Mouse (Mus musculus) stomach, embryonic 15.5 days (tissue): ENCODE data around the gene Prss30. TPM values are rescaled to one million over a fixed set of nuclear protein-coding genes. Genes with fewer than 3 reads are reported as not detected.
A peak's percentile ranks its signal among the peaks of the same experiment; 100 is the strongest.

ENCODE experiments used
- ATAC-seq: fragments of 200-750 bp; cut with Nextera tagmentation; 2 replicates; pipeline ENCODE4 v1.8.0; 2017; ENCODE audit warnings: low read depth, moderate number of reproducible peaks, moderate TSS enrichment; ENCODE audit not compliant: insufficient read depth, low FRiP score
- H3K27ac ChIP-seq: fragments of 300-500 bp; sonication (generic); 2 replicates; pipeline ENCODE4 v1.5.1; 2015; ENCODE audit warnings: mild to moderate bottlenecking, inconsistent platforms
- H3K27me3 ChIP-seq: fragments of 300-500 bp; sonication (generic); replicated peaks from 2 replicates; pipeline ENCODE4 v1.6.1; 2015; ENCODE audit warnings: inconsistent platforms
- H3K36me3 ChIP-seq: fragments of 300-500 bp; sonication (generic); 2 replicates; pipeline ENCODE4 v1.6.1; 2015; ENCODE audit warnings: inconsistent platforms
- H3K4me1 ChIP-seq: fragments of 300-500 bp; sonication (generic); 2 replicates; pipeline ENCODE4 v1.6.1; 2015; ENCODE audit warnings: inconsistent platforms
- H3K4me2 ChIP-seq: fragments of 300-500 bp; sonication (generic); 2 replicates; pipeline ENCODE4 v1.6.1; 2015; ENCODE audit warnings: mild to moderate bottlenecking, inconsistent platforms
- H3K4me3 ChIP-seq: fragments of 300-500 bp; sonication (generic); replicated peaks from 2 replicates; pipeline ENCODE4 v1.5.1; 2015; ENCODE audit warnings: inconsistent platforms
- H3K9ac ChIP-seq: fragments of 300-500 bp; sonication (generic); 2 replicates; pipeline ENCODE4 v1.6.1; 2015; ENCODE audit warnings: inconsistent platforms
- H3K9me3 ChIP-seq: fragments of 300-500 bp; sonication (generic); 2 replicates; pipeline ENCODE4 v1.6.1; 2016; ENCODE audit warnings: inconsistent platforms
- WGBS: fragments of 180-500 bp; shearing (Covaris S2); methylation state at CpG from one replicate; pipeline ENCODE4 v1.1.7; 2015; 5-methylcytosine and 5-hydroxymethylcytosine counted together
- polyA plus RNA-seq: library from polyadenylated mRNA; unstranded; fragments of >200 nt; fragmentation: Nextera tagmentation; extraction: Ambion mirVana; gene quantifications from 2 replicates; pipeline ENCODE4 v1.2.1, GENCODE M21; 2015

The Prss30 gene
- polyA plus RNA-seq, 1 experiment from 2014 or later: 0.45 TPM

DNA sequence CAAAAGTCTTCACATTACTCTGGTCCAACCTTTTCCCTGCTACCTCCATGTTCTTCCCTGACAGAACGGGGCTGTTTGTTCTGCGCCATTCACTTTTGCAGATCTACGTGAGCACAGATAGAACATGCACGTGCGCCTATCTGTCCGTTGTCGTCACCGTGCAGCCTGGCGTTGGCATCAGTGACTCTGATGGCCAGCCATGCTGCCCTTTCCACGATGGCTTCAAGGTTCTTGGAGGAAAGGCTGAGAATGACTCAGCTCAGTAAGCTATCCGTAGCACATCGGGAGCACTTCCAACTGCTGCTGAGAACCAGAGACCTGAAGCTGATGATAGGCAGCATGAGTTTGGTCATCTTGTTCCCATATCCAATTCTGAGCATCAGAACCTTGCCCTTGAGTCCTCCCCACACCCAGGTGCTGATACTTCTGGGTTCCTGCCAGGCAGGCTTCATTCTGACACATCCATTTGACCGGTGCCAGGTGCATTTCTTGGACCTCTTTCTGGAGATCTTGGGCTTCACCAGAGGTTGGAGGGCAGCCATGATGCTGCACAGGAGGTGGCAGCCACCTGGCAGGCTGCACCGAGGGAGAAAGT lies 23.8 kb upstream of the Prss30 start:
- Histone ChIP-seq H3K36me3 (no peaks in the 10 kb centered on the region), H3K27me3 (no peaks in the 10 kb centered on the region), H3K4me1 (no peaks in the 10 kb centered on the region), H3K9me3 (no peaks in the 10 kb centered on the region), H3K4me2 (no peak overlapping the region), H3K27ac (no peak overlapping the region), H3K9ac (no peak overlapping the region), H3K4me3 (no peak overlapping the region)
- ATAC-seq: no peak
- WGBS: 88% methylated on average over 14 of the region's 14 CpGs

DNA sequence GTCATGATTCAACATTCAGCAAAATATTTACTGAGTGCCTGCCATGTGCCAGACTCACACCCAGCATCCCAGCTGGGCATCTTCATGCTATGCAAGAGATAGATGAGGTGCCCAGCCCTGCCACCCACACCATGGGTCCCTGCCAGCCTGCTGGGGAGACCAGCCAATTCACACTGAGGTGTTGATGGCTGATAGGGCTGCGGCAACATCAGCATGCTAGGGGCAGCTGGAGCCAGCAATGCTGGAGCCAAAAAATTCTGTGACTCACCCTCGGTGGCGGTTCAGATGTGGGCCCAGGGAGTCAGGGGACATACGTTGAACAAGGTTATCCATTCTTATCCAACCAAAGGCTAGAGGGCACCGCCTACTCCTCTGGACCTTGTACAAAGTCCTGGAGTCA lies 20.0 kb upstream of the Prss30 start:
- Histone ChIP-seq H3K9ac (no peak overlapping the region), H3K4me2 (no peak overlapping the region), H3K4me3 (no peak overlapping the region), H3K4me1 (no peaks in the 10 kb centered on the region), H3K27me3 (no peaks in the 10 kb centered on the region), H3K36me3 (no peaks in the 10 kb centered on the region), H3K9me3 (no peaks in the 10 kb centered on the region), H3K27ac (no peak overlapping the region)
- ATAC-seq: no peak
- WGBS: 35% methylated on average over 5 of the region's 5 CpGs

DNA sequence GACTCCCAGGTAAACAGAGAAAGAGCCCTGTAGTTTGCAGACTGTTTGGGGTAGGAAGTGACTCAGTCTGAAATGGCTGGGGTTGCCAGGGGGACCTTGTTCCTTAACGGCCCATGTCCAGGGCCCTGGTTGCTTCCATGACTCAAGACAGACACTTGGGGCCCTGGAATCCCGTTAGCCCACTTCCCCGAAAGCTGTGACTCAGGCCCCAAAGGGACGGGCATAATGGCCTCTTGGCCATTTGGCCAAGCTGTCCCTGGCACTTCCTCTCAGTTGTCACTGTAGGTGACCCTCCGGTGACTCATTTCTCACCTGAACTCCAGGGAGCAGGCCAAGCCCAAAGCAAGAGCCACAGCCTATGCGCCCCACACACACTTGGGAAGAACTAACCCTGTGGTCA lies 18.0 kb upstream of the Prss30 start:
- Histone ChIP-seq H3K9me3 (no peaks in the 10 kb centered on the region), H3K4me2 (no peak overlapping the region), H3K4me1 (peaks cover 8% of the 10 kb centered on the region; the same call in 1 of the 2 replicates), H3K4me3 (no peak overlapping the region), H3K9ac (no peak overlapping the region), H3K36me3 (no peaks in the 10 kb centered on the region), H3K27ac (no peak overlapping the region), H3K27me3 (no peaks in the 10 kb centered on the region)
- WGBS: 53% methylated on average over 6 of the region's 6 CpGs
- ATAC-seq: no peak

DNA sequence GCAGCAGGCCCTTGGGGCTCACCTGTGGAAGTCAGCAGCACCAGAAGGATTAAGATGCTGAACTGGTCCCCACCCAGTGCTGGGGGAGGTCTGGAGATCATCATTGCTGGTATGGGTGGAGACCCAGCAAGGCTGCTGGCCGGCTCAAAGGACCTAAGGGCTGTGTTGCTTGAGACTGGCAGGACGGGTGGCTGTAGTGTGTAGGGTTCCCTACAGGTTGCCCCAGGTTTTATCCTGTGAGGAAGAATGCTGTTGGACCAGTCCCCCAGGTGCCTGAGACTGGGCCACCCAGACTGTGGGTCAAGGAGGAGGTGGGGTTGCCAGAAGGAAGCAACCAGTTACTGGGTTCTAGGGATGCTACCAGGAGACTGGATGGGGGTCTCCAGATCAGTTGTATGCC lies 17.5 kb upstream of the Prss30 start, which contains the start of gene Prss22:
Prss22 (minus strand) TSS at position 200 of the 400 bp plus-strand sequence.
- H3K9me3 ChIP-seq: no peaks in the 10 kb centered on the region
- no peak within 1 kb of the TSS for H3K9ac ChIP-seq
- 0 out of 2 replicates have a peak within 1 kb of the TSS, but pooled peaks have one; percentile 5 for H3K4me3 ChIP-seq
- H3K27me3 ChIP-seq: no peaks in the 10 kb centered on the region
- WGBS: 51% methylated on average over 2 of the region's 2 CpGs
- no peaks in the 10 kb centered on the region for H3K36me3 ChIP-seq
- 0 out of 2 replicates have a peak within 1 kb of the TSS, but pooled peaks have one; percentile 11 for H3K27ac ChIP-seq
- H3K4me2 ChIP-seq: peak within 1 kb of the TSS; percentile 3; the same call in 1 of the 2 replicates
- peaks cover 13% of the 10 kb centered on the region for H3K4me1 ChIP-seq
- peak; percentile 42; the same call in 1 of the 2 replicates for ATAC-seq

DNA sequence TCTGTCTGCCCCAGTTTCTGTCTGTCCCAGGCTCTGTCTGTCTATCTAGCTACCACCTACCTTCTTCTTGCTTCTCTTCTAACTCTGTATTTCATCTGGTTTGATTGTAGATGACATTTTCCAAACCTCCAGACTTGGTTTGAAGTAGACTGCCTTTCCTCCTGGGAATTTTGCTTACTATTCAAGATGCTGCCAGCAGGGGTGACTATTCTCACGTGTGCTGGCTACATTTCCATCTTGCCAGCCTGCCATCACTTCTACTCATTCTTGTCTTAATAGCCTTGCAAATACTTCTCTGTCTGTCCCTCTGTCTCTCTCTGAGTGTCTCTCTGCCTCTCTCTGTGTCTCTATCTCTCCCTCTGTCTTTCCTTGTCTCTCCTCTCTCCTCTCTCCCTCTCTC lies 15.1 kb upstream of the Prss30 start:
- no peaks in the 10 kb centered on the region for H3K9me3 ChIP-seq
- H3K9ac ChIP-seq: no peak overlapping the region
- 50% methylated on average over 1 of the region's 1 CpGs for whole genome bisulfite sequencing
- H3K4me1 ChIP-seq: peaks cover 13% of the 10 kb centered on the region
- H3K27me3 ChIP-seq: no peaks in the 10 kb centered on the region
- H3K4me2 ChIP-seq: no peak overlapping the region
- no peaks in the 10 kb centered on the region for H3K36me3 ChIP-seq
- no peak overlapping the region for H3K27ac ChIP-seq
- no peak for ATAC-seq
- no peak overlapping the region for H3K4me3 ChIP-seq

DNA sequence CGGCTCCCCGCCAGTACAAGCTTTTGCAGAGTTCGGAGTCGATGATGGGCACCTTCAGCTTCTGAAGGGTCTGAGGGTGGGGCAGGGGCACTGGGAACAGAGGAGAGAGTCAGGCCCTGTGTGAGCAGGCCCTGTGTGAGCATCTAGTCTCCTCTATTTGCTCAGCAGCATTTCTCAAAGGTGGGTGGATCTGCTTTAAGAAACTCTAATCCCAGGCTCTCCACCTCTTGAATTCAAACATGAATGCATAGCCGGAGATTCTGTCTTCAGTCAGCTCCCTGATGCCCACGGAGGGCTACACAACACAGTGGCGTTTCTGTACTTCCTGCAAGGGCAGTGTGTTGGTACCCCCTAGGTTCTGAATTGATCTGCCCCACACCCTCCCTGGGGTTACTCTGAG lies 14.3 kb upstream of the Prss30 start:
- no peak for ATAC-seq
- WGBS: 75% methylated on average over 7 of the region's 7 CpGs
- no peak overlapping the region for H3K9ac ChIP-seq
- peaks cover 13% of the 10 kb centered on the region for H3K4me1 ChIP-seq
- no peaks in the 10 kb centered on the region for H3K36me3 ChIP-seq
- H3K27me3 ChIP-seq: no peaks in the 10 kb centered on the region
- no peak overlapping the region for H3K4me2 ChIP-seq
- no peaks in the 10 kb centered on the region for H3K9me3 ChIP-seq
- no peak overlapping the region for H3K4me3 ChIP-seq
- H3K27ac ChIP-seq: no peak overlapping the region

DNA sequence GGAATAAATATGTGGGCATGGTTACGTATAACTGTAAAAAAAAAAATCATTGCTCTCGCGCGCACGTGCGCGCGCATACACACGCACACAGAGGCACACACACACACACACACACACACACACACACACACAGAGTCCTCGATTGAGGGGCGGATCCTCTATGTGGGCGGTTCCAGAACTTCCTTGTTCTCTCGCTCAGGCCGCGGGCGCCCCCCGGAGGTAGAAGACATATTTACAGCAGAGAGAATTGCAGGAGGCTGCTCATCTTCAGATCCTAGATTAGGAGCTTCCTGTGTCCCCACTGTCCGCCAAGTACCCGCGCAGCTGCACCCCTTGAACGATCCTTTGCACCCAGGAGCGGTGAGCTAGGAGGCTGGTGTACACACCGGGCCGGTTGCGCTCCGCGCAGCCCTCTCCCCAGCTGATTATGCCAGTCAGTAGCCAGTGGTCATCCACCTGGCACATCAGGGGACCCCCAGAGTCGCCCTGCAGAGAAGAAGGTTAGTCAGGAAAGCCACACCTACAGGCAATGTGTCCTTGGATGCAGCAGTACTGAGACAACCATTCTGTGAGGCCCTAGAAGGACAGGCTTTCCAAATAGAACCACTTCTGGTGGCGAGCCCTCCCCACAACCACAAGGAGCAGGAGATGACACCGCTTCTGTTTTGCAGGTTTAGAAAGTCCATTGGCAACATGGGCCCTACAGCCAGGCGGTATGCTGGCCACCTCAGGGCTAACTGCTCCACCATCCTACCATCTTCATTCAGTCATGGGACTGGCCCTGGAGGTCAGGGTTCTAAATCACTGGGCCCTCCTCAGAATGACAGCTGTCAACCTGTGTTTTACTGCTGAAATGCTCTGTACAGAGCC lies 13.4 kb upstream of the Prss30 start:
- Histone ChIP-seq H3K27me3 (no peaks in the 10 kb centered on the region), H3K27ac (no peak overlapping the region), H3K4me3 (peak overlapping the region; percentile 28), H3K4me1 (peaks cover 13% of the 10 kb centered on the region), H3K9ac (peak overlapping the region; percentile 29; the same call in 1 of the 2 replicates), H3K4me2 (peak overlapping the region; percentile 68), H3K36me3 (no peaks in the 10 kb centered on the region), H3K9me3 (no peaks in the 10 kb centered on the region)
- 12% methylated on average over 31 of the region's 31 CpGs for WGBS
- peak; percentile 73; the same call in 1 of the 2 replicates for ATAC-seq

DNA sequence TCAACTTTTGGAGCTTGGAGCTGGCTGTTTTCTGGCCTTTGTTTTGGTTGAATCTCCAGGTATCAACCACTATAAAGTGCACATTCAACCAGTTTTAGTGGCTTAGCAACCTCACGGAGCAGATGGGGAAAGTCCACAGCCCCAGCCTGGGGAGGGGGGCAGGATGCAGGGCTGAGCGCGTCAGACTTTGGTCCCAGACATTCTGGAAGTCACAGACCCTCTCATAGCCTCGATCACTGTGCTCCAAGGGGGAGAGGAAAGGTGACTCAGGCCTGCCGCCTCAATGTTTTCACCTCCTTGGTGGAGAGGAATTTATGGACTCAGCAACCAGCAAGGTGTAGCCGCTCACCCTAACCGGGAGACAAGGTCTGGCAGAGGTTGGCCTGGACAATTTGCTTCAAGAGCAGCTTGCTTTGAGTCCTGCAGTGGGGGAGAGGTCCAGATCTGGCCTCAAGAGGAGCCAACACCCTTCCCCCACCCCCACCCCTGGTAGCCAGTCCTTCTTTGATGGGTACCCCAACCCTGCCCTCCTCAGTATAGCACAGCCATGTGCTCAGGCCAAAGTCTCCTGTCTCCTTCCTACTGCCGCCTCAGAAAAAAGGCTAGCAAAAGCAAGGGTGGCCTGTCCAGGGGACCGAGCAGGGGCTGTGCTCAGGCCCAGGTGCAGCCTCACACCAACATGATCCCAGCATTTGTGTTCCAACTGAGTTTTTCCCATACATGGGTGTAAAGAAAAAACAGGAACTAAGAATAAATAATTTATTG lies 12.6 kb upstream of the Prss30 start:
- no peaks in the 10 kb centered on the region for H3K27me3 ChIP-seq
- H3K4me3 ChIP-seq: peak overlapping the region; percentile 13; the same call in 1 of the 2 replicates
- no peaks in the 10 kb centered on the region for H3K9me3 ChIP-seq
- H3K36me3 ChIP-seq: no peaks in the 10 kb centered on the region
- peaks cover 13% of the 10 kb centered on the region for H3K4me1 ChIP-seq
- peak; percentile 47; the same call in 1 of the 2 replicates for ATAC-seq
- peak overlapping the region; percentile 35 for H3K27ac ChIP-seq
- 59% methylated on average over 9 of the region's 9 CpGs for WGBS
- peak overlapping the region; percentile 68 for H3K4me2 ChIP-seq
- no peak overlapping the region for H3K9ac ChIP-seq

DNA sequence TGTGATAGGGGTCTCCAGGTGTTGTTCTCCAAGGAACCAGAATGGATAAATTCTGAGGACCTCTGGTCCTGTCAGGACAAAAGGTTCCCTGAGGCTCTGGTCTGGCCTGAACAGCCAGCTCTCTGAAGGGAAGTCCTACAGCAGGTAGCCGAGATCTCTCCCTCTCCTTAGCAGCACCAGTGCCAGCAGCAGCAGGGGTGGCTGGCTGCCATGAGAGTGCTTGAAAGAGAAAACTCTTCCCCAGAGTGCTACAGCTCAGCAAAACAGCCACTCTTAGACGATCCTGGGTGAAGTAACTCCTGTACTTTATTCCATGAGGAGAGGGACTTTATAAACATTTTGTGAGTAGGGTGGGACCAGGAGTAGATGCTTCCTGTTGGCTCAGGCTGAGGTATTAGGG lies 9.4 kb upstream of the Prss30 start:
- 35% methylated on average over 2 of the region's 2 CpGs for WGBS
- no peak overlapping the region for H3K4me3 ChIP-seq
- H3K36me3 ChIP-seq: no peaks in the 10 kb centered on the region
- H3K9me3 ChIP-seq: no peaks in the 10 kb centered on the region
- H3K27me3 ChIP-seq: no peaks in the 10 kb centered on the region
- no peak overlapping the region for H3K4me2 ChIP-seq
- H3K9ac ChIP-seq: no peak overlapping the region
- H3K27ac ChIP-seq: no peak overlapping the region
- ATAC-seq: no peak
- peaks cover 13% of the 10 kb centered on the region for H3K4me1 ChIP-seq

DNA sequence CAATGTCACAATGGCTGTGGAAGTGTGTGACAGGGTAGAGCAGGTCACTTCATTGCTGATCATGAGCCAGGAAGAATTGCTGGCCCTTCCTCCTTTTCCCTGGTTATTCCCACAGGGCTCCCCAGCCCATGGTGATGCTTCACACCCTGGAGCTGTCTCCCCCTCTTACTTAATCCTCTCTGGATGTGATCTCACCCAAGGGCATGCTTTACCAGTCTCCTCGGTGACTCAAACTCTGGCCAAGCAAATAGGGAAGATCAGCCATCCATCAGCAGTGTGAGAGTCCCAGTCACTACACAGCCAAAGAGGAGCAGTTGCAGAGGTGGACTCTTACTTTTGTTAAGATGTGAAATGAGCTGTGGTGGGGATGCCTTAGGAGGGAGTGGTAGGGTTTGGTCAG lies 4.6 kb upstream of the Prss30 start:
- ATAC-seq: no peak
- Histone ChIP-seq H3K36me3 (no peaks in the 10 kb centered on the region), H3K4me2 (no peak overlapping the region), H3K27me3 (no peaks in the 10 kb centered on the region), H3K9me3 (no peaks in the 10 kb centered on the region), H3K27ac (no peak overlapping the region), H3K4me3 (no peak overlapping the region), H3K9ac (no peak overlapping the region), H3K4me1 (0 out of 2 replicates have a peak, but pooled peaks cover 3% of the 10 kb centered on the region)
- WGBS: 78% methylated on average over 1 of the region's 1 CpGs

DNA sequence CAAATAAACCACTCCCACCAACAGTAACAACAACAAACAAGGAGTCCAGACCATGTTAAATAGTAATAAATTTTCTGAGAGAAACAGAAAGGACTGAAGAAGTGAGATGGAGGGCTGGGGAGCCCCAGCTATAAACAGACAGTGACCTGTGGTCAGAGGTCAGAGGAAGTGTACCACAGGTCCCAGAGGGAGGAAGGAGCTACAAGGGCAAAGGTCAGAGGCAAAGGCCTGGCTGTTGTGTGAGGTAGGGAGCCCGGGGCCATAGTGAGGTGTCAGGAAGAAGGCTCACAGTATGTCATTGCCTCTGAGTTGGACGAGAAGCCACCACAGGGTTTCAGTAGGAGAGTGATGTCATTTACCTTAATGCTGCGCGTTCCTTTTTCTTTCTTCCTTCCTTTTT lies 2.5 kb upstream of the Prss30 start:
- H3K27me3 ChIP-seq: no peaks in the 10 kb centered on the region
- H3K36me3 ChIP-seq: no peaks in the 10 kb centered on the region
- H3K4me2 ChIP-seq: no peak overlapping the region
- ATAC-seq: no peak
- H3K27ac ChIP-seq: no peak overlapping the region
- 0 out of 2 replicates have a peak, but pooled peaks cover 3% of the 10 kb centered on the region for H3K4me1 ChIP-seq
- no peaks in the 10 kb centered on the region for H3K9me3 ChIP-seq
- WGBS: 54% methylated on average over 4 of the region's 4 CpGs
- H3K4me3 ChIP-seq: no peak overlapping the region
- H3K9ac ChIP-seq: no peak overlapping the region
